Mouse (Mus musculus): ENCODE results near the gene Zfand3.

Gene Zfand3

DNA sequence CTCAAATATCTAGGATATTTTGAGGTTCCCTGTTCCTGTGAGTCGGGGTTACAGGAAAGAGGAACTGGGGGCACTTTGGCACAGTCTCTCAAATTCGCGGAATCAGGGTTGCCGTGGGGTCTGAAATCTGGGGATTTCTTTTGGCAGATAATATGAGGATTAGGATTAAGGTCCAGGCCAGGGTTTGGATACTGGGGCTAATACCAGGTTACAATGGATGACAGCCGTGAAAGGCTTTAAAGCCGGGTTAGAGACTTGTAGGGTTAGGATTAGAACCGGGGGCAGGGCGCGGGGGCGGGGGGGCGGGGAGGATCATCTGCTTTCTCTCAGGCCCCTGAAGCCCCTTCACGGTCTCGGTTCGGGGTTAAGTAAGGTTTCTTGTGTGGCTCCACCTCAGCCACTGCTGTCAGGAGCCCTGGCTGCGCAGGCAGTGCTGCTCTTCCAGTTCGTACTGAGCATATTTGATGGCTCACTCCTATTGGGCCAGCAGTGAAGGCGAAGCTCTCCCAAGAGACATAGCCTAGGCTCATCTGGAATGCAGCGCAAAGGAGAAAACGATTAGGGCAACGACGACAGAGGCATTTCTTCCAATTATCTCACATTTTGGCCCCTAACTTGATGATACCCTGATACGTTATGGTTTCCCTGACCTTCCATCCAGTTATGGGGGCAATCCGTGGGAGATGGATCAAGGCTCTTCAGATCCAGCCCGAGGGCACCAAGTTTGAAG lies 5.8 kb upstream of the Zfand3 start:
- DNase-seq, result no peak

GRCm38 (mm10) chr17:30005103-30005443 lies 540 bp downstream of the Zfand3 start:
- DNase-seq, result no peak

GRCm38 (mm10) chr17:30005451-30005941 lies 963 bp downstream of the Zfand3 start:
- peak; percentile 36 for DNase-seq

DNA sequence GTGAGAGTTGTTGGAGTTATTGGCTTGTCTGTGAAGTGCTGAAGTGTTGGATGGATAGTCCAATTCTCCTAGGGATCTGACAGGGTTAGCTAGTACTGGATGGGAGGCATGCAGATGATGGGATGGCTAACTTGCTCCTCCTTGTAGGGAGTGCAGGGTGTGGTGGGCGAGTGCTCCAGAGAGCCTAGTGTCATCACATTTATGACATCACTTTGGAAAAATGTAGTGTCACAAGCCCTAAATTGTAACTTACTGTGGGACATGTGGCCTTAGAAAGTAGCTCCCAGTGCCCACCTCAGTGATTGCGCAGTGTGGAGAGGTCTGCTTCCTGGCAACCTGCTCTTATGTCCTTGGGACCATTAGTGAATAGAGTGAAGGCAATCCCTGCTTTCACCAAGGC lies 2.3 kb downstream of the Zfand3 start:
- DNase-seq, result no peak

DNA sequence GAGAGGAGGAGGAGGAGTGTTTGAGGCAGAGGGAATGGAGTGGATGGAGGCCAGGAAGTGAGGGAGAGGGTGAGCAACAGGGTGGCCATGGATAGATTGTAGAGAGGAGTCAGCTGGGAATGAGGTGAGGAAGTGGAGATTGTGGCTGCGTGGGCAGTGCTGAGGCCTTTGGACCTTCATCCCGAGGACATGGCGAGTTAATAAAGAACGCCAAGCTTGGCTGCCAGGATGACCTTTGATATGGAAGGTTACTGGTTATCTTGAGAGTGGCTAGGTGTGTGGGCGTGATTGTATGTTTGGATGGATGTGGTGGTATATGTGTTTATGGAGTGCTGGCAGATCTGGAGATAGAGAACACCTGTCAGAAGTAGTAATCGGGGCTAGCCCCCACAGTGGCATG lies 3.4 kb downstream of the Zfand3 start:
- DNase-seq, result peak; percentile 14

- DNase-seq, result no peak
Observed at GRCm38 (mm10) chr17:30008392-30008791, 3.9 kb downstream of the Zfand3 start.

GRCm38 (mm10) chr17:30014660-30015059 lies 10.1 kb downstream of the Zfand3 start:
- no peak for DNase-seq

GRCm38 (mm10) chr17:30018927-30019610 lies 14.5 kb downstream of the Zfand3 start:
- no peak for DNase-seq

DNA sequence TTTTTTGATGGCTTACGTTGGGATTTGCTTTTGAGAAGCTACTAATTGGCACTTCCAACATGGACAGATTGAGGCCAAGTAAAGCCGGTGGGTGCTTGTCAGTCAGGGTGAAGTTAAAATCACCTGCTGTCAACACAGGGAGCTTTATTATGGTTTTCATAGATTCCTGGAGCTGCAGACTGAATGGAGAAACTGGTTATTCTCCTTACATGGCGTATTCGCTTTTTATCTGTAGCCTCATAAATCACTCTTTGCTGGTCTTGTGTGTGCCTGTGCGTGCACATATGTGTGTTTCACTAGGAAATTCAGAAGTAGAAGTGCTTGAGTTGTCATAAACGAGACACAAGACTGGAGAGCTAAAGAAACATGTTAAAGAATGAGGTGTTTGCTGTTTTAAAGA lies 15.4 kb downstream of the Zfand3 start:
- DNase-seq, result no peak

- peak; percentile 76 for DNase-seq
Observed at GRCm38 (mm10) chr17:30024651-30025050, 20.1 kb downstream of the Zfand3 start.

DNA sequence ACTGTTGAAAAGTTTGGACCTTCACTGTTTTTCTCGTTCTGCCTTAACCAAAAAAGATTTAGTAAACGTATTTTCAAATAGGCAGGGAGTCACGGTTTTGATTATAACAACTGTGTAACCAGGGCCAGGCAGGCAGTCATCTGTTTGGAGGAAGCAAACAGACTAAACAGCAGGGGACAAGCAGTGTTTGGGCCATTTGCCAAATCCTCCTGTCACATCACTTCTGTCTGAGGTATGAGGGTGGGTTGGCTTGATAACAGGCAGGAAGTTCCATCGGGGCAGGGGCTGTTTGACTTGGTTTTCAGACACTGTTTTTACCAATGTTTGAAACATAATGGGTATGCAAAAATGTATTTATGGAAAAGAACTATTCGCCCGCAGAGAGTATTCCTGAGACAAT lies 22.1 kb downstream of the Zfand3 start:
- peak; percentile 56 for DNase-seq

- DNase-seq, result peak; percentile 66
Observed at GRCm38 (mm10) chr17:30027343-30028029, 23.0 kb downstream of the Zfand3 start.

GRCm38 (mm10) chr17:30029633-30030226 lies 25.2 kb downstream of the Zfand3 start:
- DNase-seq, result no peak

DNA sequence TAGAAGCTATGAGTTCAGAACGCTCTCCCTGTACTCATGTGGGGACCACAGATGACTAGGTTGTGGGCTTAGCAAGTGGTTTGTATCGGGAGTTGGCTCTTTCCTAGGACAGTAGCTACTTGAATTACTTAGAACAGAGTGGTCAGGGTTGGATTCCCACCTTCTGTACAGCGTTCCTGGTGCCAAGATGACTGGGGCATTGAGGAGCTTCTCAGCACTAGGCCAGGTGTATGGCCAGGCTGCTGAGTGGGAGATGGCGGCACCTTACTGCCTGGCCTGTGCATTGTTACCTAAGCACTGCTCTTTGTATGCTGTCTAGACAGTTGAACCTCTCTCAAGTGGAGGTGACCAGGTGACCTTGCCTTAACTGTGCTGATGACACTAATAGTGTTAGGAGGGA lies 28.3 kb downstream of the Zfand3 start:
- no peak for DNase-seq

GRCm38 (mm10) chr17:30033991-30034390 lies 29.5 kb downstream of the Zfand3 start:
- no peak for DNase-seq

DNA sequence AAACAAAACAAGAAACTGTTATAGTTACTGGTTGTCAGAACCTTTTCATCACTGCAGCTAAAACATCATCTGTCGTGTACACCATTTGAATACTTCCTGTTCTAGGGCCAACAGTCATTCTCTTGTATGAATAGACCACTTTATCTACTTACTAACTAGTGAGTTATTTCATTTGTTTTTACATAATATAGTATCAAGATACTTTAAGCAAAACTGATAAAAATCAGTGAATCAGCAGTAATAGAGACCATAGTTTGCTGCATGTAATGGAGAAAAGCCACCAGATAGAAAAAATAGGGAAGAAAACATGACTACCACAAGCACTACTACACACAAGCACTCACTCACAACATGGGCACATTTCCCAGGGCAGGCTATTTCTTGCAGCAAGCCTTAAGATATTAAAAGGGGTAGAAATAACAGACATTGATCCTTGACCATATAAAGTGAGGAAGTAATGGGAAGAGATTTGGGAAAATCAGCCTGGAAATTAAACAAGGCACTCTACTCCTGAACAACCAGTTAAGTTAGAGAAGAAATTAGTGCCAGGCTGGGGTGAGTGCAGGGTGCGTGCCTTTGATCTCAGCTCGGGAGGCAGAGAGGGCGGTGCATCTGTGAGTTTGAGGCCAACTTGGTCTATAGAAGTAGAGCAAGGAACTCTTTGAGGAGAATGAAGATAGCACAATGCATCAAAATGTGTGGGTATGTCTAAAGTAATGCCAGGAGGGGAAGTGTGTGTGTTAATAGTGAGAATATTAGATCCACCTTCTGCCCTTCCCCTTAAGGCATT lies 30.9 kb downstream of the Zfand3 start:
- DNase-seq, result no peak

DNA sequence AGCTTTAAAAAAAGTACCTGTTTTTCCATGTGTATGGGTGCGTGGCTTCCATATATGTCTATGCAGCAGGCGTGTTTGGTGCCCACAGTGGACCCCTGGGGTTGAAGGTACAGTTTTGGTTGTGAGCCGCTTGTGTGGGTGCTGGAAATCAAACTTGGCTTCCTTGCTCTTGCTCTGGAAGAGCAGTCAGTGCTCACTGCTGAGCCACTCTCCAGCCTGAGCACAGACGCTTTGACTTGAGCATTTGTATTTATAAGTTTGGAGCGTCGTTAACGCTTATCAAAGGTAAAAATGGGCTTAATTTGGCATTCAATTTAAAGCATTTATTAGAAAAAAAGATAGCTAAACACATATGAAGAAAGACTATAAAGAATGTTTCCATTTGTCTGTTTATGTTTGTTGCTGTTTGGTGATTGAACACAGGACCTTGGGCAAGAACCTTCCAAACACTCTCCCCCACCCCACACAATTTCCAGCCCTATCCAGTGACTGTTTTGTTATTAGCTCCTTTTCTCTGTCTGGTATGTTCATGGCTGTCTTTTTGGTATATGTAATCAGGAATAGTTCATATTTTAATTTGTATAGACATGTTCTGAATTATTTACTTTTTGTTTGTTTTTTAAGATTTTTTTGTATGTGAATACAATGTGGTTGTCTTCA lies 38.8 kb downstream of the Zfand3 start:
- no peak for DNase-seq

GRCm38 (mm10) chr17:30045181-30045580 lies 40.6 kb downstream of the Zfand3 start:
- DNase-seq, result no peak

DNA sequence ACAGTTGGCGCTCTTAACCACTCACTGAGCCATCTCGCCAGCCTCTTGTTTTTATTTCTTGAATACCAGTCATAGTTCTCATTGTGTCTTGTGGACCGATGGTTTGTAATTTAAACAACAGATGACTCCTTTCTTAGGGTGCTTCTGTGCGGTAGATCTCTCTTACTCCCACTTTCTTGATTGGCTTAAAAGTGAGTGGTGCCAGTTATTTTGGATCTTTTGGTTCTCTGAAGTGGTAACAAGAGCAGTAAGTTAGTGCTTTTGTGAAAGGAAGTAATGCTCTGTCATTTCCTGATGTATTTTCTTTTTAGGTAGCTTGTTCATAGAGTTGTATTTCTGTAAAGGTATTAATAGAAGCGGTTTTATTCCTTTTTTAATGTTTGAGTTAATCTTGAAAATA lies 42.1 kb downstream of the Zfand3 start:
- DNase-seq, result no peak

DNA sequence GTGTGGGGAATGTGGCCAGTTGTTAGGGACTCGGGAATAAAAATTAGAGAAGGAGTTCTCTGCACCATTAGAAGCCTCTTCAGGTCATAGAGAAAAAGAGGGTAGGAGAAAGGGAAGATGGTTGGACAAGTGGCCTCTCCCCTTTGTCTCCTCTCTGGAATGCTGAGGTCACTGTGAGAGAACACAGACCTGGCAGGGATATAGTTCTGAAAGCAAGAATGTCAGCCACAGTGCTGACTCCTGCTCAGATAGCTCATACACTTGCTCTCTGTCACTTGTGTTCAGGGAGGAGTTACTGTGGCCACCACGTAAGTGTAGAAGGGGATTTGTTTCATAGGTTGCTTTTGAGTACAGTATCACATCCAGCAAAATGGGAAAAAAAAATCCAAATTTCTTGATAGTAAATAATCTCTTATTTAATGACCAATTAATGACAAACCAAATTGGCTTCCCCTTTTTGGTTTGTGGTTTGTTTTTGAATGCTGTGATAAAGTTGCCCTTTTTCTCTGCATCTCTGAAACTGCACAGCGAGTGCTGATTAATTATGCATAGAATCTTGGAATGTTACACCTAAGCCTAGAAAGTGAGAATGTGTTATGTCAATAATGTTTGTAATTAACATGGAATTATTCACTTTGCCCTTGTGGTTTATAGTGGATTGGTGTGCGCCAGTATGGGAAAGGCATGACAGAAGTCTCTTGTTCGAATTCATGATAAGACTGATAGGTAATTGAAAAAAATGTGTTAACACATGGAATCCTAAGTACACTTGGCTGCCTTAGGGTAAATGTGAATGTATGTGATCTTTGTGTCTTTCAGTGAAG lies 47.2 kb downstream of the Zfand3 start:
- DNase-seq, result no peak

GRCm38 (mm10) chr17:30052347-30052742 lies 47.8 kb downstream of the Zfand3 start:
- DNase-seq, result no peak
